Mouse (Mus musculus): ENCODE results near the gene AC109138.7.
A peak's percentile ranks its signal among the peaks of the same experiment; 100 is the strongest.
"Not testable (repeated sequence)": the region's sequence is repeated elsewhere in the genome, so short reads cannot be mapped to it uniquely, and the experiment has no call there.

AC109138.7 gene

DNA sequence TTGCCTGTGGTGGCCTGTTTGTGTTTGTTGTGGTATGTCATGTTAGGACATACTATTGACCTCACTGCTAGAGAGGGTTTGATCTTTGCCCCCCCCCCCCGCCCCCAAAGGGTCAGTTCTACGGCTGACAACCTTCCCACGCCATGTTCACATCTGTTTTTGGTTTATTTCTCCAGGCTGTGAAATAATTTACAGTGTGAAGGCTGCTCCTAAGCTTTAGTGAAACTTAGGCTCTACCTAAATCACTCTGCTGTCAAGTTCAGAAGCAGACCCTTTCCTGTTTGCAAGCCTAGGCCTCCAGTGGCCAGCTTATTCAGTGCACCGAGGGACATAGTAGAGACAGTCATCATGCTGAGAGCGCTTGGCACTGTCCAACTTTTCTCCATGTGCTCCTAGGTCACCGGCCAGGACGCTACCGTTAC is 26.1 kb downstream of the AC109138.7 start:
- ATAC-seq (ENCODE audit: insufficient number of reproducible peaks, low FRiP score, low TSS enrichment) = no peak

GRCm38 (mm10) chr19:4242416-4242815 is 28.3 kb downstream of the AC109138.7 start:
- ATAC-seq (ENCODE audit: insufficient number of reproducible peaks, low FRiP score, low TSS enrichment) = no peak

DNA sequence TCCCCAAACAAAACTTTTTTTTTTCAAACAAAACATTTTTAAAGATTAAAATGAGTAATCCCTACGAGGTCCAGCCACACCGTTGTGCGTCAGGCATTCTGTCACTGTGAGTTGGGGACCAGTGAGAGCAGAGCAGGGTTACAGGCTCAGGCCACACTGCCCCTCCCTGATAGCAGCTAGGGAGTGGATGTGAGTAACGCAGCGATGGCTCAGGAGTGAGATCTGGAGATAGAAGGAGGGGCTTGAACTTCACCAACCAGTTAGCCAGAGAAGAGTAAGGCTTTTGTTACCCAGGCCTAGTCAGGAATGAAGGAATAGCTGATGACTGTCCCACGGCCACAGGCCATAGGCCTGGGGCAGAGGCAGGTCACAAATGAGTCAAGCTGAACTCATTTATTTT is 30.6 kb downstream of the AC109138.7 start:
- no peak for ATAC-seq (ENCODE audit: insufficient number of reproducible peaks, low FRiP score, low TSS enrichment)

GRCm38 (mm10) chr19:4247010-4247409 is 32.9 kb downstream of the AC109138.7 start:
- no peak for ATAC-seq (ENCODE audit: insufficient number of reproducible peaks, low FRiP score, low TSS enrichment)

DNA sequence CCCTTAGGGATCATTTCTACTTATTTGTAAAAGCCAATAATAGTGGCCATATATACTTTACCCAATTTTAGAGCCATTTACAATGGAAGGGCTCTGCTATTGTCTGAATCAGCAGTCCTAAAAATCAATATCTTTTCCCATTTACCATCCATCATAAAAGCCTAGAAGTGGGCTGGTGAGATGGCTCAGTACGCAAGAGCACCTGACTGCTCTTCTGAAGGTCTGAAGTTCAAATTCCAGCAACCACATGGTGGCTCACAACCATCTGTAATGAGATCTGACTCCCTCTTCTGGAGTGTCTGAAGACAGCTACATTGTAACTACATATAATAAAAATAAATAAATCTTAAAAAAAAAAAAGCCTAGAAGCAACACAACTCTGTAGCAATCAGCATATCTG is 34.5 kb downstream of the AC109138.7 start:
- ATAC-seq (ENCODE audit: insufficient number of reproducible peaks, low FRiP score, low TSS enrichment) = not testable (repeated sequence)

DNA sequence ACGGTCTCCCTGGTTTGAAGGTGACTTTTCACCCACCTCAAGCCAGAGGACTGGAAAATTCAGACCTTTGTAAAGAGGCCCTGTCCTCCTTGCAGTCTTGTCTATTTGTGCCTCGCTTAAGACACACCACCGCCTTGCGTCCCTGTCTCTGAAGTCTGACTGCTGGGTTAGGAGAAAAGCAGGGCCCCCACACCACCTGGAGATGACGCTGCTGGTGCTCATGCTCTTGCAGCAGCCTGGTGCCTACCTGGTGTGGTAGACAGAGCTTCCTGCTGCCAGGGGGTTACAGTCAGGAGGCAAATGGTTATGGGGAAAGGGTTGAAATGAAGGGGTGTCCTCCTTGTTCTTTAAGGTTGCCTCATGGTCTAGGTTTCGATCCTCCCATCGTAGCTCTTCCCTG is 40.1 kb downstream of the AC109138.7 start:
- no peak for ATAC-seq (ENCODE audit: insufficient number of reproducible peaks, low FRiP score, low TSS enrichment)

GRCm38 (mm10) chr19:4255583-4256162 is 41.5 kb downstream of the AC109138.7 start:
- ATAC-seq (ENCODE audit: insufficient number of reproducible peaks, low FRiP score, low TSS enrichment) = no peak

- ATAC-seq (ENCODE audit: insufficient number of reproducible peaks, low FRiP score, low TSS enrichment) = peak; percentile 91
These were observed 43.2 kb downstream of the AC109138.7 start for GRCm38 (mm10) chr19:4257216-4257896.

DNA sequence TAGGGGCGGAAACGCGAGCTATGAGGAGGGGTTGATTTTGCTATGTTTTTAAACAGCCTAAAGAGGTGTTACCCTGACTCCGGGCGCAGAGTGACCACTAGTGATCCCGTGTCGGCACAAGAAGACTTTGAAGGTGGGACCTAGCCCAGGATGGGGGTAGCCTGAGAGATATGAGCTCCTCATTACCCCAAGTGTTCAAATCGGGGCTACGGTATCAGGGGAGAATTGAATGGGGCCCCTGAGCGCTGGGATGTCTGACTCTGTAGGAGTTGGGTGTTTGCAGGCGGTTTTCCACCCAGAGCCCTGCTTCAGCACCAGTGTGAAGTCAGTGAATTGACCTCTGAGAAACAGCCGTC is 43.7 kb downstream of the AC109138.7 start:
- no peak for ATAC-seq (ENCODE audit: insufficient number of reproducible peaks, low FRiP score, low TSS enrichment)

GRCm38 (mm10) chr19:4261038-4261698 is 47.0 kb downstream of the AC109138.7 start:
- no peak for ATAC-seq (ENCODE audit: insufficient number of reproducible peaks, low FRiP score, low TSS enrichment)

GRCm38 (mm10) chr19:4262756-4263155 is 48.6 kb downstream of the AC109138.7 start:
- no peak for ATAC-seq (ENCODE audit: insufficient number of reproducible peaks, low FRiP score, low TSS enrichment)

DNA sequence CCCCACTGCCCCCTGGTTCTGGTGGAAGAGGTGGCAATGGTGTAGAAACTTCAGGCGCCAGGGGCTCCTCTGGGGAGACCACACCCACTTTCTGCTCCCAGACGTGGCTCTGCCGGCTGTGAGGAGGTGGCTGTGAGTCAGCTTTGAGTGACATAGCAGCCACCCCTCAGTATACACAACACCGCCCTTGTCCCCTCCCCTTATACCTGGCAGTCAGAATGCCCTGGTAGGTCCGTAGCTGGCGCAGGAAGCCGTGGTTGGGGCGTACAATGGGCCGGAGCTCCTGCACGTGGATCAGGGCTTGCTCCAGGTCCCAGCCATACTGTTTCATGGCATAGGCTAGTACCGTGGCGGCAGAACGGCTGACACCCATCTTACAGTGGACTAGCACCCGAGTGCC is 49.5 kb downstream of the AC109138.7 start:
- no peak for ATAC-seq (ENCODE audit: insufficient number of reproducible peaks, low FRiP score, low TSS enrichment)

DNA sequence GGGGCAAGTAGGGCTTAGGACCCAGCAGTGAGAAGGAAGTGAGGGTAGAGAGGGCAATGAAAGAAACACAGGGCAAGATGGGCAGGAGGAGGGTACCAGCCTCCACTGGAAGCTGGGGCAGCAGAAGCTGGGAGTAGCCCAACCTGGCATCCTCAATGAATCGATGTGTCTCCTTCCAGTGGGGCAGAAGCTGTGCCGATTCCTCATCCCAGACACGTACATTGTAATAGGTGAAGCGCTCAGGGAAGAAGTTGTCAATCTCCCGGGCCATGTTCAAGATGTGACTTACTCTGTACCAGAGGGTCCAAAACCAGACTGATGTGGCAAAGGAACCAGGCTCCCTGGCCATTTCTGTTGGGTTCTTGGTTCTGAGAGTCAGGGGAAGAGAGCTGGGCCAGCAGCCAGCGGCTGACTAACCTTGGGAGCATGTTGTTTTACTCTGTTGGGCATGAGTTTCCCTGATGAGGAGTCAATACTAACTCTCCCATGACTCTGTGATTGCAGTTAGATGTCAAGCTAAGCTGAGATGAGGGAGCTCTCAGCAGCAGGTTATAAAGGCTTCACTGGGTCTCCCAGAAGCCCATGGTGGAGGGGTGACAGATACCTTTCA is 50.1 kb downstream of the AC109138.7 start:
- ATAC-seq (ENCODE audit: insufficient number of reproducible peaks, low FRiP score, low TSS enrichment) = no peak

DNA sequence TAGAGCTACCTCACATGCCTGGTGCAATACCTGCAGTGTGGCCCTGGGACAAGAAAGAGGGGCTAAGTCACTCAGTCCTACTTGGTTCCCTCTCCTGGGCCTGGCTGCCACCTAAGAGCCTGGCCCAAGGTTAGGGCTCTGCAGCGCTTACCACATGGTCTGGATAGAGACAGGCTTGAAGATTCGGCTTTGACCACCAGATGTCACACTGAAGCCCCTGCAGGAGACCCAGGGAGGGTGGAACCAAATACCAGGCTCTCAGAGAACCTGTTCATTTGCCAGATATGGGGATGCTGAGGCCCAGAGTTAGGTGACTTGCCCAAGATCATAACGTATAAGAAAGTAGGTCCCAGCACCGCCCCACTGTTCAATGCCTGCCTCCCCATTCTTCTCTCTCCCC is 51.8 kb downstream of the AC109138.7 start:
- no peak for ATAC-seq (ENCODE audit: insufficient number of reproducible peaks, low FRiP score, low TSS enrichment)

- ATAC-seq (ENCODE audit: insufficient number of reproducible peaks, low FRiP score, low TSS enrichment) = peak; percentile 78
These were observed 54.6 kb downstream of the AC109138.7 start, which contains the start of gene Ssh3 for GRCm38 (mm10) chr19:4268566-4269361. Ssh3 (minus strand) TSS chr19:4269180.

- ATAC-seq (ENCODE audit: insufficient number of reproducible peaks, low FRiP score, low TSS enrichment) = no peak
These were observed 56.0 kb downstream of the AC109138.7 start for GRCm38 (mm10) chr19:4270187-4270586.

- no peak for ATAC-seq (ENCODE audit: insufficient number of reproducible peaks, low FRiP score, low TSS enrichment)
These were observed 56.8 kb downstream of the AC109138.7 start for GRCm38 (mm10) chr19:4270972-4271371.

DNA sequence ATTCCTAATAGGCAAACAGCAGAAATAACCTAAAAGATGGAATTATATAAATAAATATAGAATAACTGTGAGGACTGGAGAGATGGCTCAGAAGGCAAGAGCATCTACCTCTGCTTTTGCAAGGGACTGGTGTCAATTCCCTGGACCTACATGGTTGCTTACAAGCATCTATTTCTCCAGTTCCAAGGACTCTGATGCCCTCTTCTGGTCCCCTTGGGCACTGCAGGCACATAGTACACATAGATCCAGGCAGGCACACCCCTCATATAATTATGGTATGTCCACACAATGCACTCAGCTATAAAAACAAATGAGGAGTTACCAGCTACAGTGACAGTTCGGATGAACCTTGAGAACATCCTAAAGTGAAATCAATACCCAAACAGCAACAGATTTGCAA is 65.3 kb downstream of the AC109138.7 start:
- ATAC-seq (ENCODE audit: insufficient number of reproducible peaks, low FRiP score, low TSS enrichment) = no peak

- no peak for ATAC-seq (ENCODE audit: insufficient number of reproducible peaks, low FRiP score, low TSS enrichment)
These were observed 66.3 kb downstream of the AC109138.7 start for GRCm38 (mm10) chr19:4280425-4280824.
